Mouse (Mus musculus): ENCODE data around the gene Hnrnpa0. TPM values are rescaled to one million over a fixed set of nuclear protein-coding genes. Genes with fewer than 3 reads are reported as not detected.

Gene Hnrnpa0
- polyA plus RNA-seq (2014; fragmentation: Illumina TruSeq; extraction: RNeasy Lipid Tissue Mini Kit (QIAGEN cat#74804); ENCODE audit: low read depth, low replicate concordance) = 124 TPM

DNA sequence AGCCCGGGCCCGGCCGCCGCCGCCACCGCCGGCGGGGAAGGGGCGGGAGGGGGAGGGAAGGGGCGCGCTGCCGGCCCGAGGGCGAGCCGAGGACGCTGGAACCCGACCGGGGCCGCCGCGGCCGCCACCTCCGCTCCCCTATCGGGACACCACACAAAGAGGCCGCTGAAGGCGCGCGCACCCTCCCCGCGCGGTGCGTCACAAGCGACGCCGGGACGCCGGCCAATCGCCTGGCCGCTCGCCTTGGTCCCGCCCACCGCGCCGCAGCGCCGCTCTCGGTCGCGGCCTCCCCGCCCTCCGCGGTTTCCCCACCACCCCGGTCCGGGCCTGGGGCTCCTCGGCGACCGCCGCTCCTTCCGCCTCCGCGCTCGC lies at the start of gene Hnrnpa0:
Gene Hnrnpa0 (minus strand): TSS at position 161 of the 372 bp plus-strand sequence.

DNA sequence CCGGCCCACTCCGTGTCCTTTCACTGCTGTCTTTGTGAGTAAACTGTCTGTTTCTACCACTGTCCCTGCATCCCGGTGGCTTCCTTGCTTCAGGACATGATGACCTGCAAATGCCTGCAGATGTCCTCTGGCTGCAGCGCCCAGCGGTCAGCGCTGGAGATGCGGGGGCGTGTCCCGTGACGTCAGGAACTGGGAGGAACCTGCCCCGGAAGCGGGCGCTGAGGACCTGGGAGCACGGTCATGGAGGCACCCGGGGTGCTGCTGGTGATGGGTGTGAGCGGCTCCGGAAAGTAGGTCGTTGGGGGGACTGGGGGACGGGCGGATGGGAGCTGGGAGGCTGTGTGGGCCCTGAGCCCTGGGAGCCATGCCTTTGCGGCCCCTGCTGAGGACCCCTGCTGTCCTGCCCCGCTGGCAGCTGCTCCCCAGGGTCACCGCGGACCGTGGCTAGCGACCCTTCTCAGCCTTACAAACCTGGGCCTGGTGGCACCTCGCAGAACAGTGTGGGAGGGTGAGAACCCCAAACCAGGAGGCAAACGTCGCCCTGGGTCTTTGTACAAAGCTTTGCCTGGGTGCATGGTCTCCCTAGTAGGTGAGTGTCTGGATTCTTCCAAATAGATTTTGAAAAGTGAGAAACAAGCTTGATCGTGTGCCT lies 29.2 kb upstream of the Hnrnpa0 start, which contains the start of gene Idnk:
Gene Idnk (plus strand): TSS at position 203 of the 652 bp plus-strand sequence.

DNA sequence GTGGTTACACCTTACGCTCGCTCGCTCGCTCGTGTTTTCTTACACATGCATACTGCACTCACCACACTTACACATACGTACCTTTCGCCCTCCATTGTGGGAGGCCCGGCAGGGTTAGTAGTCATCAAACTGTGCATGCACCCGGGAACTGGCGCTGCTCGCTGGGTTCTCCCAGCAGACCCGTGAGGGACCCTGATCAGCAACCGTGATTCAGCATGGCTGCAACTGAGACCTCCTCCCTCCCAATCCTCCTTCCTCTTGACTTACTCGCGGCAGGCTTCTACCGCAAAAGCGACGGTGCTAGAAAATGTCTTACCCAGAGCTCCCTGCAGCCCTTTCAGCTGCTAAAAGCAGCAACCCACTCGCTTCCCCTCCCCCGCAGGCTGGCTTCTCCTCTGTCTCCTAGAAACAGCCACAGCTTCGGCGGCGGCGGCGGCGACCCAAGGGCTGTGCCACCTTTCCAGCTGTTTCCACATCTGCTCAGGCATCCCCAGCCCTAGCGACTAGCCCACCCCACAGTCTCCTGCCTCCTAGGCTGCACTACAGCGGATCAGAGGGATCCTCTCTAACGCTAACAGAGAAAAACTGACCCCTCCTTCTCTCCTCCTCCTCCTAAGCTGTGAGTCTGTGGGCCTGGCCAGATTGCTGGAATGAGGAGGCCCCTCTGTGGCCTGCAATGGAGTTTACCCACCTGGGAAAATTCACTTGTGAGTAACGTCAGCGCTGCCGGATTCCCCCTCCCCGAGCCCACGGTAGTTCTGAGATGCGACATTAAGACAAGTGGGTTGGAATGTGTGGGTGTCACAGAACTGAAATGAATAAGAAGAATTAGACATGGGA lies 15.1 kb downstream of the Hnrnpa0 start, which contains the start of gene Klhl3:
Gene Klhl3 (minus strand): TSS at position 532 of the 840 bp plus-strand sequence.

Other genes starting within 250 kb of the Hnrnpa0 start
- gene Spock1, start 220.2 kb downstream of the Hnrnpa0 start, polyA plus RNA-seq (2014; fragmentation: Illumina TruSeq; extraction: RNeasy Lipid Tissue Mini Kit (QIAGEN cat#74804); ENCODE audit: low read depth, low replicate concordance) = 0.95 TPM
- gene Klhl3, start 15.0 kb downstream of the Hnrnpa0 start, polyA plus RNA-seq (2014; fragmentation: Illumina TruSeq; extraction: RNeasy Lipid Tissue Mini Kit (QIAGEN cat#74804); ENCODE audit: low read depth, low replicate concordance) = 0.95 TPM
- gene Idnk, start 29.1 kb upstream of the Hnrnpa0 start, polyA plus RNA-seq (2014; fragmentation: Illumina TruSeq; extraction: RNeasy Lipid Tissue Mini Kit (QIAGEN cat#74804); ENCODE audit: low read depth, low replicate concordance) = 12.1 TPM
- gene Ubqln1, start 87.1 kb upstream of the Hnrnpa0 start, polyA plus RNA-seq (2014; fragmentation: Illumina TruSeq; extraction: RNeasy Lipid Tissue Mini Kit (QIAGEN cat#74804); ENCODE audit: low read depth, low replicate concordance) = 169 TPM
- 27.3 TPM for gene Gkap1, start 147.1 kb upstream of the Hnrnpa0 start, polyA plus RNA-seq (2014; fragmentation: Illumina TruSeq; extraction: RNeasy Lipid Tissue Mini Kit (QIAGEN cat#74804); ENCODE audit: low read depth, low replicate concordance)
- gene Kif27, start 230.6 kb upstream of the Hnrnpa0 start, polyA plus RNA-seq (2014; fragmentation: Illumina TruSeq; extraction: RNeasy Lipid Tissue Mini Kit (QIAGEN cat#74804); ENCODE audit: low read depth, low replicate concordance) = 2.9 TPM

All from sigmoid colon, adult 10 weeks (tissue).